Mouse (Mus musculus) limb, embryonic 14.5 days (tissue): ENCODE data around the gene Ror1. TPM values are rescaled to one million over a fixed set of nuclear protein-coding genes. Genes with fewer than 3 reads are reported as not detected.

ENCODE experiments used
- ATAC-seq: fragments of 200-750 bp; cut with Nextera tagmentation; 2 replicates; pipeline ENCODE4 v1.8.0; 2017; ENCODE audit warnings: low read depth, moderate number of reproducible peaks, moderate TSS enrichment; ENCODE audit not compliant: low FRiP score
- DNase-seq: peaks from one replicate; pipeline ENCODE4 v3.0.0-alpha.2; 2015; ENCODE audit warnings: low spot score
- H3K27ac ChIP-seq: fragments of 300-500 bp; sonication (generic); replicated peaks from 2 replicates; pipeline ENCODE4 v1.5.1; 2014; ENCODE audit warnings: low read depth, mild to moderate bottlenecking, low read length, moderate library complexity, mixed read lengths
- H3K27me3 ChIP-seq: fragments of 300-500 bp; sonication (generic); 2 replicates; pipeline ENCODE4 v1.6.1; 2014; ENCODE audit warnings: low read length, mixed read lengths; ENCODE audit not compliant: control insufficient read depth, insufficient read depth
- H3K36me3 ChIP-seq: fragments of 300-500 bp; sonication (generic); 2 replicates; pipeline ENCODE4 v1.6.1; 2014; ENCODE audit warnings: mild to moderate bottlenecking, low read length, moderate library complexity, mixed read lengths; ENCODE audit not compliant: control insufficient read depth, insufficient read depth
- H3K4me1 ChIP-seq: fragments of 300-500 bp; sonication (generic); 2 replicates; pipeline ENCODE4 v1.6.1; 2014; ENCODE audit warnings: antibody characterized with exemption, low read length, mixed read lengths; ENCODE audit not compliant: control insufficient read depth, insufficient read depth
- H3K4me2 ChIP-seq: fragments of 300-500 bp; sonication (generic); replicated peaks from 2 replicates; pipeline ENCODE4 v1.6.1; 2014; ENCODE audit warnings: low read depth, mild to moderate bottlenecking, low read length, moderate library complexity; ENCODE audit not compliant: severe bottlenecking
- H3K4me3 ChIP-seq: fragments of 300-500 bp; sonication (generic); replicated peaks from 2 replicates; pipeline ENCODE4 v1.5.1; 2014; ENCODE audit warnings: low read length
- H3K9ac ChIP-seq: fragments of 300-500 bp; sonication (generic); 2 replicates; pipeline ENCODE4 v1.6.1; 2014; ENCODE audit warnings: mild to moderate bottlenecking, low read depth, low read length, moderate library complexity; ENCODE audit not compliant: severe bottlenecking
- H3K9me3 ChIP-seq: fragments of 300-500 bp; sonication (generic); 2 replicates; pipeline ENCODE4 v1.6.1; 2016; ENCODE audit warnings: low read length; ENCODE audit not compliant: control insufficient read depth
- POLR2A ChIP-seq: fragments of 200-500 bp; IDR thresholded peaks from 2 replicates; pipeline ENCODE4 v1.8.0; 2012; ENCODE audit warnings: inconsistent platforms, mild to moderate bottlenecking, moderate library complexity, borderline replicate concordance; ENCODE audit not compliant: insufficient read depth, insufficient read length; ENCODE audit errors: extremely low read depth
- WGBS: fragments of 180-500 bp; shearing (Covaris S2); extraction: QIAGEN DNeasy Blood & Tissue Kit; methylation state at CpG from one replicate; pipeline ENCODE4 v1.1.7; 2014; 5-methylcytosine and 5-hydroxymethylcytosine counted together
- polyA plus RNA-seq, 2 experiments: library from polyadenylated mRNA; depleted of rRNA in 1 of 2; stranded (reverse) in 1 of 2; unstranded in 1 of 2; fragments of >200 nt; fragmentation: Nextera tagmentation in 1 of 2; extraction: Ambion mirVana in 1 of 2; gene quantifications; 2 replicates each; pipeline versions ENCODE4 v1.2.1 to v1.2.3; 2012 to 2014

Ror1 gene
- polyA plus RNA-seq, 2 experiments: 8.6 to 12.0 TPM

- 40% methylated on average over 2 of the region's 2 CpGs for WGBS
- H3K4me3 ChIP-seq: no peak overlapping the region
- no peak overlapping the region for H3K9ac ChIP-seq
- H3K9me3 ChIP-seq: no peaks in the 10 kb centered on the region
- peaks cover 5% of the 10 kb centered on the region for H3K4me1 ChIP-seq
- ATAC-seq (no peak), DNase-seq (no peak)
- peaks cover 4% of the 10 kb centered on the region; the same call in 1 of the 2 replicates for H3K27me3 ChIP-seq
- H3K4me2 ChIP-seq: no peak overlapping the region
- no peaks in the 10 kb centered on the region for H3K36me3 ChIP-seq
- TF ChIP-seq POLR2A: no peak
- H3K27ac ChIP-seq: no peak overlapping the region
Measured at GRCm38 (mm10) chr4:100368691-100369090, 273.1 kb downstream of the Ror1 start.

- WGBS: 88% methylated on average over 7 of the region's 7 CpGs
Measured at GRCm38 (mm10) chr4:100369541-100370174, 274.1 kb downstream of the Ror1 start.

GRCm38 (mm10) chr4:100372806-100373205 is 277.2 kb downstream of the Ror1 start:
- Histone ChIP-seq H3K9me3 (no peaks in the 10 kb centered on the region), H3K9ac (no peak overlapping the region), H3K4me2 (no peak overlapping the region), H3K4me3 (no peak overlapping the region), H3K36me3 (no peaks in the 10 kb centered on the region), H3K27ac (no peak overlapping the region), H3K4me1 (no peaks in the 10 kb centered on the region), H3K27me3 (no peaks in the 10 kb centered on the region; the same call in 1 of the 2 replicates)
- ATAC-seq (no peak), DNase-seq (no peak)
- no peak for TF ChIP-seq POLR2A
- WGBS: 54% methylated on average over 11 of the region's 11 CpGs

More at GRCm38 (mm10) chr4:100369541-100370174, 274.1 kb downstream of the Ror1 start:
- DNase-seq (no peak), ATAC-seq (no peak)
- no peak overlapping the region for H3K4me2 ChIP-seq
- no peaks in the 10 kb centered on the region for H3K36me3 ChIP-seq
- H3K9ac ChIP-seq: no peak overlapping the region
- H3K27me3 ChIP-seq: peaks cover 4% of the 10 kb centered on the region; the same call in 1 of the 2 replicates
- H3K27ac ChIP-seq: no peak overlapping the region
- TF ChIP-seq POLR2A: no peak
- no peaks in the 10 kb centered on the region for H3K9me3 ChIP-seq
- no peak overlapping the region for H3K4me3 ChIP-seq
- H3K4me1 ChIP-seq: no peaks in the 10 kb centered on the region

- DNase-seq: no peak
- no peaks in the 10 kb centered on the region for H3K36me3 ChIP-seq
- no peak overlapping the region for H3K9ac ChIP-seq
- H3K4me3 ChIP-seq: no peak overlapping the region
- no peaks in the 10 kb centered on the region; the same call in 1 of the 2 replicates for H3K27me3 ChIP-seq
- no peak overlapping the region for H3K27ac ChIP-seq
- no peak for TF ChIP-seq POLR2A
- H3K9me3 ChIP-seq: no peaks in the 10 kb centered on the region
- WGBS: 82% methylated on average over 4 of the region's 4 CpGs
- H3K4me1 ChIP-seq: no peaks in the 10 kb centered on the region
- ATAC-seq: no peak
- no peak overlapping the region for H3K4me2 ChIP-seq
Measured at GRCm38 (mm10) chr4:100373780-100374179, 278.2 kb downstream of the Ror1 start.

GRCm38 (mm10) chr4:100375286-100375685 is 279.7 kb downstream of the Ror1 start:
- no peak for TF ChIP-seq POLR2A
- no peak overlapping the region for H3K4me3 ChIP-seq
- H3K27me3 ChIP-seq: no peaks in the 10 kb centered on the region
- H3K9ac ChIP-seq: no peak overlapping the region
- no peak overlapping the region for H3K27ac ChIP-seq
- H3K4me1 ChIP-seq: no peaks in the 10 kb centered on the region
- H3K4me2 ChIP-seq: no peak overlapping the region
- DNase-seq (no peak), ATAC-seq (no peak)
- WGBS: 95% methylated on average over 5 of the region's 5 CpGs
- no peaks in the 10 kb centered on the region for H3K36me3 ChIP-seq
- no peaks in the 10 kb centered on the region for H3K9me3 ChIP-seq
